Mouse (Mus musculus) forebrain, embryonic 16.5 days (tissue): ENCODE data around the gene 4933424G06Rik. TPM values are rescaled to one million over a fixed set of nuclear protein-coding genes. Genes with fewer than 3 reads are reported as not detected.

Source experiments
- ATAC-seq: fragments of 200-750 bp; cut with Nextera tagmentation; 2 replicates; pipeline ENCODE4 v1.8.0; 2017; ENCODE audit warnings: mild to moderate bottlenecking, moderate library complexity
- H3K27ac ChIP-seq: fragments of 300-500 bp; sonication (generic); 2 replicates; pipeline ENCODE4 v1.5.1; 2014; ENCODE audit warnings: low read length, control low read depth
- H3K27me3 ChIP-seq: fragments of 300-500 bp; sonication (generic); replicated peaks from 2 replicates; pipeline ENCODE4 v1.6.1; 2014; ENCODE audit warnings: low read length; ENCODE audit not compliant: control insufficient read depth, insufficient read depth
- H3K36me3 ChIP-seq: fragments of 300-500 bp; sonication (generic); 2 replicates; pipeline ENCODE4 v1.6.1; 2014; ENCODE audit not compliant: control insufficient read depth, insufficient read depth
- H3K4me1 ChIP-seq: fragments of 300-500 bp; sonication (generic); replicated peaks from 2 replicates; pipeline ENCODE4 v1.6.1; 2014; ENCODE audit warnings: low read length; ENCODE audit not compliant: control insufficient read depth, insufficient read depth
- H3K4me2 ChIP-seq: fragments of 300-500 bp; sonication (generic); 2 replicates; pipeline ENCODE4 v1.6.1; 2014; ENCODE audit warnings: mild to moderate bottlenecking, low read length, control low read depth
- H3K4me3 ChIP-seq: fragments of 300-500 bp; sonication (generic); replicated peaks from 2 replicates; pipeline ENCODE4 v1.5.1; 2014; ENCODE audit warnings: mild to moderate bottlenecking, low read length, control low read depth
- H3K9ac ChIP-seq: fragments of 300-500 bp; sonication (generic); replicated peaks from 2 replicates; pipeline ENCODE4 v1.6.1; 2014; ENCODE audit warnings: low read depth, low read length, control low read depth
- H3K9me3 ChIP-seq: fragments of 300-500 bp; sonication (generic); 2 replicates; pipeline ENCODE4 v1.6.1; 2016; ENCODE audit warnings: low read length; ENCODE audit not compliant: control insufficient read depth
- WGBS: fragments of 180-500 bp; shearing (Covaris S2); extraction: QIAGEN DNeasy Blood & Tissue Kit; methylation state at CpG from one replicate; pipeline ENCODE4 v1.1.7; 2014; 5-methylcytosine and 5-hydroxymethylcytosine counted together
- polyA plus RNA-seq: library from polyadenylated mRNA; unstranded; fragments of >200 nt; fragmentation: Nextera tagmentation; extraction: Ambion mirVana; gene quantifications from 2 replicates; pipeline ENCODE4 v1.2.1, GENCODE M21; 2015

4933424G06Rik gene
- polyA plus RNA-seq, 1 experiment from 2014 or later = 0.77 TPM

DNA sequence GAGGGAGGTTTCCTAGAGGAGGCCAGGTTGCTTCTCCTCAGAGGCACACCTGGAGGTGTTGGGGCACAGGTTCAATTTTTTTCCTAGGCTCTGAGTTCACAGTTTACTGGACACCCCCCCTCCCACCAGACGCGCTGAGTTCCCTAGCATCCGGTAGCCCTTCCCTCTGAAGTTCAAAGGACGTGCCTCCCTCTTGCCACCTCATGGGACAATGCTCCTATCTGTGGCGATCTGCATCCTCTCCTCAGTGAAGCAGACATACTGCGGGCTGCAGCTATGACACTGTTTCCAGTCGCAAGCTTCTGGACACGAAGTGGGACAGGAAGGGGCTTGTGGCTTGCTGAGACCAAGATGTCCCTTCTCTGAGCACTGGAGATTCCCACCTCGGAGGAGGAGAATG is 50.5 kb downstream of the 4933424G06Rik start:
- no peaks in the 10 kb centered on the region for H3K36me3 ChIP-seq
- no peak overlapping the region for H3K4me2 ChIP-seq
- H3K27ac ChIP-seq = no peak overlapping the region
- no peaks in the 10 kb centered on the region for H3K9me3 ChIP-seq
- H3K27me3 ChIP-seq = no peaks in the 10 kb centered on the region
- 89% methylated on average over 9 of the region's 9 CpGs for WGBS
- no peaks in the 10 kb centered on the region for H3K4me1 ChIP-seq
- ATAC-seq = no peak
- H3K4me3 ChIP-seq = no peak overlapping the region
- no peak overlapping the region for H3K9ac ChIP-seq

DNA sequence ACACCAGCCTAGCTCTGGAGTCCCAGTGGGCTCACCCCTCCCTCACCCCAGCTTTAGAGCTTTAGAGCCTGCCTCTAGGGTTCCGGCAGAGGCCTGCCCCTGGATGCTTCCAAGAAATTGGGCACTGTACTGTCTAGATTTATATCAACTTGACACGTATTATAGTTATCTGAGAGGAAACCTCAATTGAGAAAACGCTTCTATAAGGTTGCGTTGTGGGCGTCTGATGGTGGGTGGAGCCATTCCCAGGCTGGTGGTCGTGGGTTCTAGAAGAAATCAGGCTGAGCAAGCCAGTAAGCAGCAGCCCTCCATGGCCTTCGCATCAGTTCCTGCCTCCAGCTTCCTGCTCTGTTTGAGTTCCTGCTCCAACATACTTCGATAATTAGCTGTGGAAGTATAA is 51.1 kb downstream of the 4933424G06Rik start:
- no peak overlapping the region for H3K9ac ChIP-seq
- no peak for ATAC-seq

DNA sequence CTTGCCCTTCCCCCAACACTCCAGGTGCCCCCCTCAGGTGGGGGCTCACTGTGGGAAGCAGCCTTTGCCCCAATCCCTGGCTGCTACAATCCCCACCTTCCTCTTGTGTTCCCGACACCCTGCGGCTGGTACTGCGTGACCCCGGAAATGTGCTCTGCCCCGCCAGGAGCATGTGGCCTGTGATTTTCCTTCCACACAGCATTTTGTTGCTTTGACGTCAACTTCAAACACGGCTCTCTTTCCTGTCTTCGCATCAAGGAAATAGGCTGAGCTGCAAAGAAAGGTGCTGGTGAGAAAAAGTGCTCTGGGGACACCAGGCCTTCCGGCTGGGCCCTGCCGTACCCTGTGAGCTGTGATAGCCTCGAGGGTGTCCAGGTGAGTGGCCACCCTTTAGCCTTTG is 51.6 kb downstream of the 4933424G06Rik start, which contains the start of gene Zap70:
TSS of gene Zap70 (plus strand) at position 231 of the 400 bp plus-strand sequence.
- H3K27ac ChIP-seq = no peak within 1 kb of the TSS
- no peaks in the 10 kb centered on the region for H3K27me3 ChIP-seq
- no peak within 1 kb of the TSS for H3K9ac ChIP-seq
- H3K4me2 ChIP-seq = no peak within 1 kb of the TSS
- no peaks in the 10 kb centered on the region for H3K36me3 ChIP-seq
- WGBS = 84% methylated on average over 11 of the region's 11 CpGs
- no peak within 1 kb of the TSS for H3K4me3 ChIP-seq
- H3K9me3 ChIP-seq = no peaks in the 10 kb centered on the region
- H3K4me1 ChIP-seq = no peaks in the 10 kb centered on the region
- ATAC-seq = no peak

More for the DNA sequence above, 51.1 kb downstream of the 4933424G06Rik start:
- no peak overlapping the region for H3K4me3 ChIP-seq
- 82% methylated on average over 8 of the region's 8 CpGs for WGBS
- no peaks in the 10 kb centered on the region for H3K27me3 ChIP-seq
- H3K4me1 ChIP-seq = no peaks in the 10 kb centered on the region
- H3K36me3 ChIP-seq = no peaks in the 10 kb centered on the region
- H3K9me3 ChIP-seq = no peaks in the 10 kb centered on the region
- no peak overlapping the region for H3K4me2 ChIP-seq
- no peak overlapping the region for H3K27ac ChIP-seq

DNA sequence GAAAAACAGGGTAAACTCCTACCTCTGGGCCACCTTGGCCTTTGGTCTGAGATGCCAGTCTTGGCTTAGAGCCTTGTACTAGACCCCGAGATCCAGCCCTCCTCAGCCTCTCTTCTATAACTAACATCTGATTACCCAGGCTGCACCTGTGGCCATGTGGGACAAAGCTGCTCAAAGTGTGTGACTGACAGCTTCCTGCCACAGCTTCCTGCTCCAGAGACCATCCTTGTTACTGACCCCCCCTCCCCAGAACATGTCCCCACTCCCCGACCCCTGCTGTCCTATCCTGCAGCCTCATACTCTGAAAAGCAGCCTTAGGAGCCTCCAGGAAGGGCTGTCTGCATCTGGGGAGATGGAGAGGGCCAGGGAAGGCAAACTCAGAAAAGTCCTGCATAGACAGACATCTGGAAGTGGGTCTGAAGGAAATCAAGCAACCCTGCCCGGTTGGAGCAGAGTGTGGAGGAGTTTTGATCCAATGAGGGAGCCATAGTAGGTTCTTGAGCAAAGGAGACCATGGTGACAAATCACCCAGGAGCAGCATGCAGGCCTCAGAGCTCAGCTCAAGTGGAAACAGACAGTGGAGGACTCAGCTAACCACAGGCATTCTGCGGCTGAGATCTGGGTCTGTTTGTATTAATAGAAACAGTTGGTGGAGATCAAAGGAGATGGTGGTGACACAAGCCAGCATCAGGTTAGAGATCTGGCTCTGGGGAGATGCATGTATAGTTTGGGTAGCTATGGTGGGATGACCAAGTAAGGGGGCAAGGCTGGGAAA is 56.7 kb downstream of the 4933424G06Rik start:
- ATAC-seq = no peak
- H3K9ac ChIP-seq = no peak overlapping the region
- no peaks in the 10 kb centered on the region for H3K4me1 ChIP-seq
- WGBS = 74% methylated on average over 4 of the region's 4 CpGs
- H3K36me3 ChIP-seq = no peaks in the 10 kb centered on the region
- no peaks in the 10 kb centered on the region for H3K9me3 ChIP-seq
- H3K4me2 ChIP-seq = no peak overlapping the region
- no peak overlapping the region for H3K4me3 ChIP-seq
- no peak overlapping the region for H3K27ac ChIP-seq
- H3K27me3 ChIP-seq = peaks cover 3% of the 10 kb centered on the region

DNA sequence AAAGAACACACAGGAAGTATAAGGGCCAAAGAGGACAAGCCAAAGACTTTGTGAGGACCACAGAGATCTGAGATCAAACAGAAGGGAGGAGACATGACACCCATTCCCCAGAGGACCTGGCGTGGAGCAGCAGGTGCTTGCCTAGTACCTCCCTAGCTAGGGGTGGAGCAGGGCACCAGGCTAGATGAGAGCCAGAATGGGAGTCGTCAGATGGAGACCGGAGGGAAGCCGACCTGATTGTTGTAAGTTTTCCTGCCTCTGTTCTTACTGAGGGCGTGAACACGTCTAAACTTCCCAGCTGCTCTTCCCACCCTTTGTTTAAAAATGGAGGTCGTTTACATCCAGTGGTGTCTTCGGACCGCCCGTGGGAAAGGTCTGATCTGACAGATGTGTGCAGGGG is 57.4 kb downstream of the 4933424G06Rik start:
- no peaks in the 10 kb centered on the region for H3K4me1 ChIP-seq
- H3K27ac ChIP-seq = no peak overlapping the region
- H3K27me3 ChIP-seq = peaks cover 3% of the 10 kb centered on the region
- 53% methylated on average over 10 of the region's 10 CpGs for WGBS
- H3K9me3 ChIP-seq = no peaks in the 10 kb centered on the region
- no peaks in the 10 kb centered on the region for H3K36me3 ChIP-seq
- H3K9ac ChIP-seq = no peak overlapping the region
- no peak overlapping the region for H3K4me2 ChIP-seq
- ATAC-seq = no peak
- H3K4me3 ChIP-seq = no peak overlapping the region

DNA sequence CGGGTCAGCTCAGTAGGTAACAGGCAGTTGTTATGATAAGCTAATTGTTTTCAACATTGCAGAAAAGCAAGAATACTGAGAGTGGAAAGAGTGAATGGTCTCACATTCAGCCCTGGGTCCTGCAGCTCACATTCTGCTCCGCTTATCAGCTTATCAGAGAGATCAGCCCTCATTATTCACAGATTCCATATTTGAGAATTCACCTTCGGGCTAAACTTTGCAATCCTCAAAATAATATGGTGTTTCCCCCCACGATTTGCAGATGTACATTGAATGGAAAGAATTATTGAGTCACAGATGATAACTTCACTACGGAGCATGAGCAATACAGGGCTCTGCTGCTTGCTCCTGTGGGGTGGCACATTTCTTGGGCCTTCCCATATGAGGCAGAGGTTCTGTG is 58.8 kb downstream of the 4933424G06Rik start:
- no peak overlapping the region for H3K9ac ChIP-seq
- H3K9me3 ChIP-seq = no peaks in the 10 kb centered on the region
- H3K36me3 ChIP-seq = no peaks in the 10 kb centered on the region
- H3K27me3 ChIP-seq = peaks cover 3% of the 10 kb centered on the region
- H3K4me1 ChIP-seq = no peaks in the 10 kb centered on the region
- 80% methylated on average over 5 of the region's 5 CpGs for WGBS
- no peak overlapping the region for H3K4me3 ChIP-seq
- no peak overlapping the region for H3K27ac ChIP-seq
- no peak overlapping the region for H3K4me2 ChIP-seq
- no peak for ATAC-seq

DNA sequence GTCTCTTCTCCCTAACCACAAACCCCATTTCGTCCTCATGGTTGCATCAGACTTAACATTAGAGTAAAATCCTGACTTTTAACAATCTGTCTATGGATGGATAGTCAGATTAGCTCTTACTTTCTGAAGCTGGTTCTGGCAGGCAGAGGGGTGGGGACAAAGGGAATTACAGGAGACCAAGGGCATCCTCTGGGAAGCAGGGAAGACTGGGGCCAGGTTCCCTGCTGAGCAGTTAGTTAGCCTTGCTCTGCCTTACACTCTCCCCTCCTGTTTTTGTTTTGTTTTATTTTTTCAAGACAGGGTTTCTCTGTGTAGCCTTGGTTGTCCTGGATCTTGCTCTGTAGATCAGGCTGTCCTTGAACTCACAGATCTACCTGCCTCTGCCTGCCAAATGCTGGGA is 60.0 kb downstream of the 4933424G06Rik start:
- H3K4me3 ChIP-seq = no peak overlapping the region
- no peak for ATAC-seq
- no peak overlapping the region for H3K27ac ChIP-seq
- no peaks in the 10 kb centered on the region for H3K9me3 ChIP-seq
- H3K9ac ChIP-seq = no peak overlapping the region
- H3K27me3 ChIP-seq = peaks cover 3% of the 10 kb centered on the region
- H3K4me2 ChIP-seq = no peak overlapping the region
- H3K36me3 ChIP-seq = no peaks in the 10 kb centered on the region
- WGBS = 81% methylated on average over 1 of the region's 1 CpGs
- no peaks in the 10 kb centered on the region for H3K4me1 ChIP-seq

DNA sequence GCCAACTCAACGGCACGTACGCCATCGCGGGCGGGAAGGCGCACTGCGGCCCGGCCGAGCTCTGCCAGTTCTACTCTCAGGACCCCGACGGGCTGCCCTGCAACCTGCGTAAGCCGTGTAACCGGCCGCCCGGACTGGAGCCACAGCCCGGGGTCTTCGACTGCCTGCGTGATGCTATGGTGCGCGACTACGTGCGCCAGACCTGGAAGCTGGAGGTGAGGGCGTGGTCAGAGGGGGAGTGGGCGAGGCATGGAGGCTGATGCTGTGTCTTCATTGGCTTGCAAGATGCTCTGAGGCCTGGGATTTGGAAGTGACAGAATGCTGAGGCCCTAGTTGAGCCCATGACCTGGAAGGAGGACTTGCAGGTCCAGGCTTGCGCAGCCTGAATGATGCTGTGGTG is 61.0 kb downstream of the 4933424G06Rik start:
- H3K4me3 ChIP-seq = peak overlapping the region; percentile 28
- H3K9me3 ChIP-seq = no peaks in the 10 kb centered on the region

DNA sequence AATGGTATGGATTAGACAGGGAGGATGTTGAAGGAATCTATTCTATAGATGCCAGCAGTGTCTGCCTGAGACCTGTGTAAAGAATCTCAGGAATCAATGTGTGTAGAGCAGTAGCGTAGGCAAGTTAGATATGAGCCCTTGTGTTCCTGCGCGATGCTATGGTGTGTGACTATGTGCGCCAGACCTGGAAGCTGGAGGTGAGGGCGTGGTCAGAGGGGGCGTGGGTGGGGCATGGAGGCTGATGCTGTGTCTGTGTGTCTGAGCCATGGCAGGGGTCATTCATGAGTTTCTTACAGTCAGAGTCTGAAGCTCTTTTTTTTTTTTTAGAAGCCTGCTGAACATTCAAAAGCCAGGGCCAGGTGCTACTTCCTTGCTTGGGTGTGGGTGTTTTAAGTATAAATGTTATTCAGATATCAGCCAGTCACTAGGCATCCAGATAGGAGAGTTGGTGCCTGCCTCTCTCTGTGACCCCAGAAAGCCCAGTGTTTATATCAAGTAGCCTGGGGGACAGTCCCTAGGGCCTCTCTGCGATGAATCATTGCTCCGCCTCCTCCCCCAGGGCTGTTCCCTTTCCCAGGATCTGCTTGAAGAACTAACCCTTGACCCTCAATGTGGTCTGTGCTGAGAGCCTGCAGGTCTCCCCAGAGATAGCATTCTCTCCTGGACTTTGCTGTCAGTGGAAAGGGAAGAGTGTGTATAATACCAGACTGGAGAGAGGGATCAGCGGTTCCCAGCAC is 62.4 kb downstream of the 4933424G06Rik start:
- Histone ChIP-seq H3K9ac (no peak overlapping the region), H3K36me3 (no peaks in the 10 kb centered on the region), H3K27ac (no peak overlapping the region), H3K27me3 (peaks cover 3% of the 10 kb centered on the region), H3K4me1 (no peaks in the 10 kb centered on the region), H3K4me2 (no peak overlapping the region), H3K9me3 (no peaks in the 10 kb centered on the region), H3K4me3 (no peak overlapping the region)
- no peak for ATAC-seq
- 88% methylated on average over 9 of the region's 9 CpGs for WGBS

More for the DNA sequence above, 61.0 kb downstream of the 4933424G06Rik start:
- Histone ChIP-seq H3K4me2 (peak overlapping the region; percentile 43), H3K36me3 (no peaks in the 10 kb centered on the region), H3K9ac (0 out of 2 replicates have a peak overlapping the region, but pooled peaks have one; percentile 32), H3K4me1 (no peaks in the 10 kb centered on the region), H3K27ac (no peak overlapping the region), H3K27me3 (peaks cover 3% of the 10 kb centered on the region)
- no peak for ATAC-seq
- 22% methylated on average over 27 of the region's 27 CpGs for WGBS
